Mouse (Mus musculus): Measurements from ENCODE around the gene Dbndd2. TPM values are rescaled to one million over a fixed set of nuclear protein-coding genes. Genes with fewer than 3 reads are reported as not detected.
A peak's percentile ranks its signal among the peaks of the same experiment; 100 is the strongest.

Dbndd2 gene
- total RNA-seq, 4 experiments from 2014 or later, result 14.8 to 32.8 (median 22.6) TPM

DNA sequence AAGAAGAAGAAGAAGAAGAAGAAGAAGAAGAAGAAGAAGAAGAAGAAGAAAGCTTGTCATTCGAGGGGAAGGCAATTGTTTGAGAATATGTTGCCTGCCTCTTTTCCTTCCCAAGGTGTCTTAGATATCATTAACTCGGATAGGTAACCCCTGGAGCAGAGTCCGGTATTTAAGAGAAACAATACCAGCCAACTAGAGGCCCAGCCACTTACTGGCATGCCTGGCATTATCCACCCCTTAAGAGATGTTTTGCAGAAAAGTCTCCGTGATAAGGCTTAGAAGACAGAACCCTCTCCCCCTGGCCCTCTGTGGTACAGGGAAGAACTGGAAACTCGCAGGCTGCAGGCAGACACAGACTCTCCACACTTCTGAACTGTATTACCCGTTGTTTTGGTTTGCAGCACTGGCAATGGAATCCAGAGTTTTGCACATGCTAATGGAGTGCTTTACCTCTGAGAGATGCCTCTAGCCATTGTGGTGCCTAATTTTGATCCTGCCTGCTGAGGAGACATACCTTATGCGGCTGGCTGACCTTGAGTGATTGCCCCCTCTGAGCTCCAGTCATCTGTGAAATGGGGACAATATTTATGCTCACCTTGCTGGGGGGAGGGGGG is 31.9 kb upstream of the Dbndd2 start:
- DNase-seq (ENCODE audit: low spot score in 2 of 2), result no peak

DNA sequence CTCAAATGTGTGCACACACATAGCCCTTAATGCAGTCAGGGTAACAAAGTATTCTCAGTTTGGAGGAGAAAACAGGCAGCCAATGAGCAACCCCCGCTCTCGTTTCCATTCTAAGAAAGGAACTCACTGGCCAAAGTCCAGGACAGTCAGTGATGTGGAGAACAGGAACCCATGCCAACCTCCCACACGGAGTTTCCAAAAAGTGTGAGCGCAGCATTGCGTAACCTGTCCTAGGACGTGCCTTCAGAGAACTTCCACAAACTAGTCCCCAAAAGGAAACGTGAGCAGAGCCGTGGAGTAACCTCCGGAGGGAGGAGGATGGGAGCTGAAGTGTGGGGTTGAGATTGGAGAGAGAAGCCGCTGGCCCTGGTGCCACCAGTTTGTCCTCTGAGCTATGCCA is 31.1 kb upstream of the Dbndd2 start:
- peak; percentile 75 to 83 for DNase-seq (ENCODE audit: low spot score in 2 of 2)

DNA sequence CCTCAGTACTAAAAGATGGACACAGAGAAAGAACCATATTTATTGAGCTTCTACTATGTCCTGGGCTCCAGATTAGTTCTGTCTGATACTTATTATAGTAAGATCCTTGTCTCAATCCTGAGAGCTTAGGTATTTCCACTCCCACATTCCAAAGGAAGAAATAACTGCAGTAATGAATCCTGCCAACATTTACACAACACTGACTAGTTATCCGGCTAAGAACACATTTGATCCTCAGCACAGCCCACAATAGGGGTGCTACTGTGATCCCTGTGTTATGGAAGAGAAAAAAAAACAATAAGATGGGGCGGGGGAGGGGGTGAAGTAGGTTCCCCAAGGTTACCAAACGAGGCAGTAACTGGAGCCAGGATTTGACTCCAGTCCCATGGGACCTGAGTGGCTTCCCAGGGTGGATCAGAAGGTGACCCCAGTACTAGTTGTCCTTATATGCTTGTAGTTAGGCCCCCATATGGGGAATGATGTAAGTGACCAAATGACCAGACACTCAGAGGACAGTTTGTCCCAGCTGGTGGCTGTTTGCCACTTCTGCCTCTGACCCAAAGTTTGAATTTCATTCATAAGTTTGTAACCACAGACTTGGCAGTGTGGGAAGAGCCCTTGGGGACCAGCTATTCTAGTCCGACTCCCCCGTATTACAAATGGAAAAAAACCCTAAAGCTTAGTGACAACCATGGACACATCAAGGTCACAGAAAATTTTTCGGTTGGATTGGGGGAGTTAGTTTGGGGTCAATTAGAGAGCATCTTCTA is 30.3 kb upstream of the Dbndd2 start:
- DNase-seq (ENCODE audit: low spot score in 2 of 2), result peak; percentile 59 to 78

DNA sequence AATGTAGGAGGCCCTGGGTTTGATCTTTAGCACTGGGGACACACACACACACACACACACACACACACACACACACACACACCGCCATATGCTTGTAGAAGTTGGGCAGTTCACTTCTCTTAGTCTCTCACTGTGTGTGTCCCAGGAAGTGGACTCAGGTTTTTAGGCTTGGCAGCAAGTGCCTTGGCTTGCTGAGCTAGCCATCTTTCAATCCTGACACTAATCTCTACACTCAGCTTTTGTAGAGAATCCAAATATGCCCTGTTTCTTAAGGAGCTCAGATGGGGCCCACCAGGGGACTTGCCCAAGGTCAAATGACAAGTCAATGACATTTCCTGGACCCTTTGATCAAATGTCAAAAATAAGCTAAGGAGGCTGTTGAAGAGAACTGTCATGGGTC is 29.5 kb upstream of the Dbndd2 start:
- DNase-seq (ENCODE audit: low spot score in 2 of 2), result no peak

DNA sequence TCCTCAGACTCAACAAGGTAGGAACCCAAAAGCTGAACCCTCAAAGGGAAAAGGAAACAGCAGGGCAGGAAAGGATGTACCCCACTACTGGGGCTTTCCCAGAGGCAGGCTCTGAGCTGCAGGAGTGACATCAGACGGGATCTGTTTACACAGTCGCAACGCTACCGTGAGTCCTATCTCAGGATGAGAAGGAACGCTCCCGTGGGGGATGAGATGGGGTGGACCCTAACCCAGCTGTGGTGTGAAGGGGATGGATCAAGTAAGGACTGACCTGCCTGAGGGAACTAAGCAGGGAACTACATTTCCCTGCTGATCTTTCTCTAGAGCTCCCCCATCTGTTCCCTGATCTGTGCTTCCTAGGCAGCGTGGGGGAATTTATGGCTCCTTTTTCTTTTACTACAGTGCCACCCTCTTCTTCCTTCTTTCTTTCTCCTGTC is 29.0 kb upstream of the Dbndd2 start, which contains the start of gene Sys1:
Sys1 (plus strand) TSS at position 101 of the 437 bp plus-strand sequence.
- DNase-seq (ENCODE audit: low spot score in 2 of 2), result no peak

DNA sequence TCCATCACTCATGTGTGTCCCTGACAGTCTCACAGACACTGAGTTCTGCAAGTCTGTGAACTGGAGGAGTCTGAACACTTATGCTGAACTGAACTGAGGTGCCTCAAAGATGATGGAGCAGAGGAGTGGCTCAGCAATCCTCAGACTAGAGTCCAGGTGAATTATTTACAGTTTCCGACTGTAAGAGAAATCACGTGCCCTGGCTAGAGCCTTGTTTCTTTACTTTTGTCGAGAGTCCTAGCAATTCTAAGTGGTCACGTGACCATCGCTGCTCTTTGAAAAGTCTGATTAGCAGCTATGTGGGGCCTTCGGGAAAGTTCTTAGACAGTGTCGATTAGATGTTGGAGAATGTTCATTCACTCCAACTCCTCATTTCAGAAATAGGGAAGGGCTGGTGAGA is 28.0 kb upstream of the Dbndd2 start:
- no peak for DNase-seq (ENCODE audit: low spot score in 2 of 2)

DNA sequence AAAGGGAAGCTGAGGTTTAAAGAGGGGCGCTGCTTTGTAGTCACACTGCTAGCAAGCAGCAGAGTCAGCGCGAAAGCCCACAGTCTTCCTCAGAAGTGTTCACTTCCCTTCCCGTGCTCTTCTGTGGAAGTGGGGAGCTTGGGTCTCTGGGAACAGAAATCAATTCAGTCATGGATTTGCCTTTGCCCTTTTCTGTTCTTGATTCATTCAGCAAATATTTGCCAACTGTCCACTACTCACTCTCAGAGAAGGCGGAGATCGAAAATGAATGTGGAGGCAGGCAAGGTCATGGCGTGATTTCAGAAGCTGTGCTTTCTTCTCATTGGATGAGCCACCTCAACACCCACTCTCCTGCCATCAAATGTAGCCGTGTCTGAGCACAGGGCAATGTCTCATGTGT is 27.4 kb upstream of the Dbndd2 start:
- no peak for DNase-seq (ENCODE audit: low spot score in 2 of 2)

DNA sequence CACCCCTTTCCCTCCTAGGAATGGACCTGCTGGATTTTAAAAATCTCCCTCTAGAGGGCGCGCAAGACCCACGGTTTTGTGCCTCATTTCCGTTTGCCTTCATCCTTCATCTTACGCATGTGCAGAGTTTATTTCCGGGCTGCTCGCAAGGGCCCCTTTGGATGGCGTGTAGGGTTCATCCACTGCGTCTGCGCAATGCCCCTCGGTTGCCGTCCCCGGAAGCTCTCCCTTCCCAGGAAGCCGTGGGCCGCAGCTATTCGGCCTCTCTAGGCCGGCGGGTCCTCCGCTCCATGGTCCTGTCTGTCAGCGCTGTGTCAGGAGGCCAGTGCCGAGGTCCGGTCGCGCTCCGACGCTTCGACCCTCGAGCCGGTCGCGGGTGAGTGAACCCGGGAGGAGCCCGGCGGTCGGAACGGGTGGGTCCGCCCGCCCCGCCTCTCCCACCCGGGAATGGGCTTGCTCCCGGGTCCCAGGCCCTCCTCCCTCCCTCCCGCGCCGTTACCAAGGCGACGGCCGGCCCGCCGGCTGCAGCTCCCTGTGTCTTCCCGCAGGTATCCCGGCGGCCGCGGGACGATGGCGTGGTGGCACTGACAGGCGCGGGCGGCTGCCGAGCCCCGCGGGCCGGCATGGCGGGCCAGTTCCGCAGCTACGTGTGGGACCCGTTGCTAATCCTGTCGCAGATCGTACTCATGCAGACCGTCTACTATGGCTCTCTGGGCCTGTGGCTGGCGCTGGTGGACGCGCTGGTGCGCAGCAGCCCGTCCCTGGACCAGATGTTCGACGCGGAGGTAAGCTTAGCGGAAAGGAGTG is 25.0 kb upstream of the Dbndd2 start, which contains the start of gene Gm20458:
Gm20458 (plus strand) TSS at position 223 of the 807 bp plus-strand sequence.
- DNase-seq (ENCODE audit: low spot score in 2 of 2), result peak; percentile 87 to 95

DNA sequence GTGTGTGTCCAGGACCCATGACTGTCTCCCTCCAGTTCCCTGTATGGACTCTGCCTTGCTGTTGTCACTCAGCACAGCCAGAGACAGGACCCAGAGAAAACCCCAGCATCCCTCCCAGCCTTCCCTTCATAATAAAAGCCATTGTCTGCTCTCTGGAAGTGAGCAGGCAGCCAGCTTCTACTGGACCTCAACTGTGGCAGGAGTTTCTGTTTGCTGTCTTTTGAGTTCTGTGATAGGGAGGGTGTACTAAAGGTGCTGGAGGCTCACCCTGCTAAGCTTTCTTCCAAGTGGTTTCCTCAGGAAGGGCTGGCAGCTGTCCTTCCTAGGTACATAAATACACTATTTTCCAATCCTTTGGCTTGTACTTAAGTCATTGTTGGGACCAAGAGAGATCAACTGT is 20.7 kb upstream of the Dbndd2 start:
- no peak for DNase-seq (ENCODE audit: low spot score in 2 of 2)

DNA sequence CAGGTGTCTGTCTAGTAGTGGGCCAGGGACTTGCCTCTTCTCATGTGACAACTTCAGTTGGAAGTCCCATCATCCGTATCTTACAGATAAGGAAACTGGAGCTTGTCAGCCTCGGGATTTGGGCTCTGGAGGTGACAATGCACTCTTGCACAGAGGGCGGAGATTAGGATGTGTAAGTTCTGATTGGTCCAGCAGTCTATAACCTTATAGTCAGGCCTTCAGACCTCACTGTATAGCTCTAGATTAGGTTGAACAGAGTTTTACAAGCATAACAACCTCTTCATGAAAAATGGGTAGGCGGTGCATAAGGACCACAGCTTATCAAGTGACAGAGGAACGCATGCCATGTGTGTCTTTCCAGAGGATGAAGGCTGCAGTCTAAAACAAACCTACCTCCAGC is 19.1 kb upstream of the Dbndd2 start:
- DNase-seq (ENCODE audit: low spot score in 2 of 2), result no peak

DNA sequence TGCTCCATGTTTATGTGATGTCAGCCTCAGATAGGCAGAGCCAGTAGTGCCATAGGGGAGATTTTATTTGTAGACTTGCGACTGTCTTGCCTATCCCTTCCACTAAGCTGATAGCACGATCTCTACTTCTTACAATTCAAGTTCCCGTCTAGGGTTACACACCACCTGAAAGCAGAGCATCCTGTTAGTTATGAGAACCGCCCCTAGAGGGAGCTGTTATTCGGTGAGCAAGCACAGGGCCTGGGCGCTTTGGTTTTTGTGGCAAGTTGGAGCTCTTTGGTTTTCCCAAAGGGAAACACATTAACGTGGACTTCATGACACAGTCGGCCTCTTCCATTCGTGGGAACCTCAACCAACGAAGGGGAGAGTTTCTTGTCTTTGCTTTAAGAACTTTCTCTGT is 15.7 kb upstream of the Dbndd2 start:
- DNase-seq (ENCODE audit: low spot score in 2 of 2), result peak in 1 of 2 experiments; percentile 23

DNA sequence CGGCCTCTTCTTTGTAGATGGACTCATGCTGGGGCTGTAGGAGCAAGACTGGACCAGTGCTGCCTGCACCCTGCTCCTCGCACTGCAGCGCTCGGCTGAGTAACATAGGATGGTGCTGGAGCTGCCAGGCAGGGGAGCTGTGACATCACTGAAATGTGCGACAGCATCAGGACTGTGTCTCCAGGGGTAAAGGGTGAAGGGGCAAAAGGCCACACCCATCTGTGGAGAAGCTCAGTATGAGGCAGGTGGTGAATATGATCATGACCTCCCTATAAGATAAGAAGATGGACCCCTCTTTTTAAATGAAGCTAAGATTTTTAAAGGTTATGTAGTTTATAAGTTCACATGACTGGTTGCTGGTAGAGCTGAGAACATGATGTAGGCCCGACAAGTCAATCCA is 12.3 kb upstream of the Dbndd2 start, which contains the start of gene Trp53tg5:
Trp53tg5 (minus strand) TSS at position 101 of the 400 bp plus-strand sequence.
- no peak for DNase-seq (ENCODE audit: low spot score in 2 of 2)

DNA sequence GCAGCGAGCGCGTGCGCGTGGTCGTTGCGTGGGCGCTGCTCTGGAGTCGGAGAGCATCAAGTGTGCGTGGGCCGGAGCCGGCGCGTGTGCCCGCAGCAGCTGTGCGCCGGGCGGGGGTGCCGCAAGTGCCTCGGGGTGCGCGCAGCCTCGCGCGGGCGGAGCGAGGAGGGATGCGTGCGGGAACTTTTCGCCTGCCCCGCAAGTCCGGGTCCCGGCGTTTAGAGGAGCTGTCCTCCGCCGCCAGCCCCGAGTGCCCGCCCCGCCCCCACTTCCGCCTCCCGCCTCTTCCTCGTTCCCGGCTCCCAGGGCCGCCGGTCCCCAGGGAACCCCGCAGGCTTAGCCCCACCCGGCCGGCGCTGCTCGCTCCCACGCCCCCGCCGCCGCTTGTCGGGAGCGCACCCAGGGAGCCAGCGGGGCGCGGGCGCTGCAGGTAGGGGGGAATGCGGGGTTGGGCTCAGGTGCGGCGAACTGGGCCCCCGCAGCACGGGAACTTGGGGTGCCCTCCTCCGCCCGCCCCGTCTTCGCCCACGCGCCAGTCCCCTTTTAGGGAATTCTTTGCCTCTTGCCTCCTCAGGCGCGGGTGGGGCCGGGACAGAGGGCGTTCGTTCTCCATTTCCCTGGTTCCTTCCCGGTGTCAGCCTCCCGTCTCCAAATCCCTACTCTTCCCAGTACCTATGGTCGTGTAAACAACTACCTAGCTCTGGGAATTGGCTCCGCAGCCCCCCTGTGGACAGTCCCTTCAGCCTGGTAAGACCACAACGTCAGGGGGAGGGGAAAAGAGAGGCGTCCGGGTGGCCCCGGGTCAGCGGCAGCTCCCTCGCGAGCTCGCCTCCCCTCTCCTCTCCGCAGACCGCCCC is 580 bp downstream of the Dbndd2 start:
- DNase-seq (ENCODE audit: low spot score in 2 of 2), result peak; percentile 40 to 66

DNA sequence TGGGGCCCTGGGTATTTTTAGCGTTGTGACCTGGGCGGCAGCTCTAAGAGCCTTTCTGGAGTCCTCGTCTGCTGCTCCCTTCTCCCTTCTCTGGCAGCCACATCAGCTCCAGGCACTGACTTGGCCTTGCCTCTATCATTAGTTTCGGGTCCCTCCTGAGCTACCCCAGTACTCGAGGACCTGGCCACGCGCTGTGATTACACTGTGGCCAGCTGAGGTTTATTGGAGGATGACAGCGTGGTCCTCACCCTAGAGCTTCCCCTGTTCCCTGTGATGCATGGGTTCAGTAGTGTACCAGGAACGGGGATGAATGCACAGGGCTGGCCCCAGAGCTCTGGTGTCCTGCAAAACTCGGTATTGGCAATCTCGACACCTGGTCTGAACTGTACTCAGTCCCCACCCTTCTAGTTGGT is 1.2 kb downstream of the Dbndd2 start:
- DNase-seq (ENCODE audit: low spot score in 2 of 2), result no peak

DNA sequence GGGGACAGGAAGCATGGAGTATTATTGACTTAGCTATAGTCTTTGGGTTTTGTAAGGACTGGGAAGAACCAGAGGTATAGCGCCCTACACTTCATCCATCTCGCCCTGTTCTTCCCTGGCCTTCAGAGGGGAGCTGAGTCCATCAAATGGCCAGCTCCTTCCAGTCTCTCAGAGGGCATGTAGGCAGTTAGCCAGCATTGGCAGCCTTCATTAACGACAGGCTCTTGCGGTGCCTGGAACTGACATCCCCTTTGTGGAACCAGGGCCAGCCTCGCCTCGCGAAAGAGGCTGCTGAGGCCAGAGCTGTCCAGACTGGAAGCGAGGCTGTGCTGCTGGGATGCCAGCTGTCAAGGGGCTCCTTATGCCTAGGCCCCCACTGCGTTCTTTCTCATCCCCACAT is 1.9 kb downstream of the Dbndd2 start:
- DNase-seq (ENCODE audit: low spot score in 2 of 2), result no peak

DNA sequence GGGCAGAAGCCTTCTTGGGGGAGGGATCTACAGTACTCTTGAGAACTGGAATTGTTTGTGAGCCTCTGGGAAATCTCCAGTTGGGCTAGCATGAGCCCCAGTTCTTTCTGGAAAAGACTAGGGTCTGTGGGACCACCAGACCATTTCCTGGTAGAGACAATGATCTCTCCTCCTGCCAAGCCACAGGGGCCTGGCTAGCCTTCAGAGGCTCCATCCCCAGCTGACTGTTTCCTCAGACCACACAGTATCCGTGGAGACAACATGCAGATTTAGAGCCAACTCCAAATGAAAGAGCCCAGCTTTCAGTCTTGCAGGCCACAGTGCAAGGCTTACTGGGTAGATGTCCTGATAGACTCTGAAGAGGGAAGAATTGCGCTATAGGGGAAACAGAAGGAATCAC is 8.2 kb downstream of the Dbndd2 start:
- no peak for DNase-seq (ENCODE audit: low spot score in 2 of 2)

DNA sequence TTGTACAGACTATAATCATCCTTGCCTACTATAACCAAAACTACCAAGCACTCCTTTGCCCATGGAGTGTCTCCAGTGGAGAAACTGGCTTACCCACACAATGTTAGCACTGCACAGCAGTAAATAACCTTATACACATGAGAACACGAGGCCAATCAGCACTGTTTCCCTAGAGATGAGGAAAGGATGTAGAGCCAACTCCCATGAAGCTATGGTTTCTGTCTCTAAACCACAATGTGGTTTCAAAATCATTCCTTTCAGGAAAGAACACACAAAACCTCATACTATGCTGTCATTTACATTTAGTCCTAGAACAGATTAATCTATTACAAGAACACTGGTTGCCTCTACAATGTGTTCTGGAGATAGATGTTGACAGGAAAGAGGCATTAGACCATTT is 10.4 kb downstream of the Dbndd2 start:
- no peak for DNase-seq (ENCODE audit: low spot score in 2 of 2)

DNA sequence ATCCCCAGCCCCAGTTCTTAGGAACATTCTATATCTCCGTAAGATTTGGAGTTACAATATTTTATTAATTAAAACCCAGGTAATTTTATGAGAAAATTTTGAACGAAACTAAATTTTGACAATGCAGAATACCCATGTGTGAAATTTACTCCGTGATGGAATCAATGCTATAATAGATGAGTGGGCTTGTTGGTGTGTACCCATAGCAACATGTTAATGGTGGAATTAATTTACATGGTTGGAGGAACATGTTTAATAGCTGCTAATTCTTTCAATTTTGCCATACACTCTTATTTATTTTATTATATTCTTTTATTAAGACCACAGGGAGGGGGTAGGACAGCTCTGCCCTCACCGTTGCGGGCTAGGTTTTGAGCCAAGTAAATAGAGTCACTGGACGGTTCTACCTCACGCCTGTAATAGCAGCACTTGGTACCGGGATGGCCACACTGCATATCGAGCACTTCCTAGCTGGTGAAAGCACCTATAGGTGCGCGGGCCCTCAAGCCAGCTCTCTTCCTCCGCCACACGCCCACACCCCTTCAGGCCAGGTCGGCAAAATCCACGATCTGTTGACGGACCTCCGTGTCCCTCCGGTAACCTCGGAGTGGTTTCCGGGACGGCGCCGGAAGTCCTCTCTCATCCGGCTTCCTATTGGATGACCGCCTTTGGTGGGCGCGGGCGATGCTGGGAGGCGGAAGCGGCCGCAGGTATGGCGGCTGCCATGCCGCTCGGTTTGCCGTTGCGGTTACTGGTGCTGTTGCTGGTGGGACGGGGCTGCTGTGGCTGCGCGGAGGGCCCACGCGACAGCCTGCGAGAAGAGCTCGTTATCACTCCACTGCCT is 11.2 kb downstream of the Dbndd2 start, which contains the start of gene Pigt:
Pigt (plus strand) TSS at position 674 of the 844 bp plus-strand sequence.
- peak; percentile 65 to 78 for DNase-seq (ENCODE audit: low spot score in 2 of 2)

DNA sequence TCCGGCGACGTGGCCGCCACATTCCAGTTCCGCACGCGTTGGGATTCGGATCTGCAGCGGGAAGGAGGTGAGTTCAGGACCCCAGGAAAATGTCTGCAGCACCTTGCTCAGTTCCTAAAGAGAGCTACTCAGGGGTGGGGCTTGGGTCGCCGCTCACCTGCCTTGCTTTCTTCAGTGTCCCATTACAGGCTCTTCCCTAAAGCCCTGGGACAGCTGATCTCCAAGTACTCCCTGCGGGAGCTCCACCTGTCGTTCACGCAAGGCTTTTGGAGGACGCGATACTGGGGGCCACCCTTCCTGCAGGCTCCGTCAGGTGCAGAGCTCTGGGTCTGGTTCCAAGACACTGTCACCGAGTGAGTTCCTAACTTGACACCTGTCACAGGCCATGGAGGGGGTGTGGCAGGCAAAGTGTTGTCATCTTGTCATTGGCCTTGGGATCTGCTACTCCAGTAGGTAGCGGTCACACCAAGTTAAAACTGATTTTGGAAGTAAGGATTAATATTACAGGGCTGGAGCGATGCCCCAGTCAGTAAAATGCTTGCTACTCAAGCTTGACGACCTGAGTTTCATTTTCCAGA is 11.9 kb downstream of the Dbndd2 start:
- peak in 1 of 2 experiments; percentile 4 for DNase-seq (ENCODE audit: low spot score in 2 of 2)

DNA sequence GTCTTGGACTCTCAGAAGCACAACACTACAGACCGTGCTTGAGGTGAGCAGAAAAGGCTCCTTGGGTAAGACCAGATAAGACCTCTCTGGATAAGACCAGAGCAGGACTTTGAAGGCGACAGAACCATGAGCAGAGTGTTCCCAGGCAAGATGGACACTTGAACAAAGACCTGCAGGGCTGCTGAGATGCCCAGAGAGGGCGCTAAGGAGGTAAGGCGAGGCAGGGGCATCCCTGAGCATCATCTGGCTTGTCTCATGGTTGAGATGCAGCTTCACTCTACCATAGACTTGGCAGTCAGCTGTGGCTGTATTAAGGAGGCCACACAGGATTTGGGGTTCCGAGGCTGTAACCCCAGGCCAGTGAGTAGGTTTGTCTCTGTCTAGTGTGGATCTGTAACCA is 13.4 kb downstream of the Dbndd2 start:
- DNase-seq (ENCODE audit: low spot score in 2 of 2), result no peak

Data from gastrocnemius, adult 8-10 months (tissue).